In genomic region chr5:128439828-128440227, GRCm38 (mm10) we compare ENCODE assay signal across 8 mouse cellular contexts. TPM values are rescaled to one million over a fixed set of nuclear protein-coding genes. Genes with fewer than 3 reads are reported as not detected.
DNase-seq lines count a peak whose midpoint lies in the region; ATAC-seq and TF ChIP-seq lines count a peak whose summit lies in the region.

No protein-coding gene starts in this region.

- no peak overlapping the region for H3K9ac ChIP-seq in heart, adult 2 months (ENCODE audit: low read depth, low read length)
- H3K9ac ChIP-seq in forebrain, embryonic 12.5 days = no peak overlapping the region
- no peak overlapping the region for H3K9ac ChIP-seq in kidney, postnatal 0 days (ENCODE audit: low read depth, low read length)
- no peak overlapping the region for H3K9ac ChIP-seq in liver, embryonic 11.5 days (ENCODE audit: low read depth, low read length)
- H3K9ac ChIP-seq in neural tube, embryonic 14.5 days (replicated peaks; ENCODE audit: low read depth, low read length) = no peak overlapping the region

- intact Hi-C loops in heart, adult 2 months (cut with DNase I) = no loop called here

- 1% methylated on average over 5 of the region's 5 CpGs for WGBS in heart, adult 2 months
- WGBS in forebrain, embryonic 12.5 days = under 1% methylated on average over 5 of the region's 5 CpGs
- under 1% methylated on average over 5 of the region's 5 CpGs for WGBS in kidney, postnatal 0 days
- WGBS in liver, embryonic 11.5 days = 2% methylated on average over 5 of the region's 5 CpGs
- 0% methylated on average over 5 of the region's 5 CpGs for WGBS in neural tube, embryonic 14.5 days

- peak in 1 of 2 experiments; percentile 29 for DNase-seq in heart, adult 2 months
- DNase-seq in heart, adult 8-10 months (ENCODE audit: low spot score) = no peak
- peak; percentile 33 to 53 for DNase-seq in adrenal gland, postnatal 36 days
- peak; percentile 40 for DNase-seq in kidney, postnatal 0 days (ENCODE audit: low spot score)
- DNase-seq in liver, embryonic 11.5 days (ENCODE audit: low spot score) = peak; percentile 49
- DNase-seq in urinary bladder, postnatal 14 days (ENCODE audit: low spot score) = peak; percentile 47

- H3K4me3 ChIP-seq in heart, adult 2 months = no peak overlapping the region
- no peak overlapping the region for H3K4me3 ChIP-seq in forebrain, embryonic 12.5 days (replicated peaks)
- no peak overlapping the region for H3K4me3 ChIP-seq in kidney, postnatal 0 days (replicated peaks; ENCODE audit: low read depth, low read length)
- H3K4me3 ChIP-seq in liver, embryonic 11.5 days (ENCODE audit: low read depth, low read length) = no peak overlapping the region
- H3K4me3 ChIP-seq in neural tube, embryonic 14.5 days (ENCODE audit: low read depth, low read length) = no peak overlapping the region

- ATAC-seq in forebrain, embryonic 12.5 days (ENCODE audit: low FRiP score) = peak; percentile 75; the same call in 1 of the 2 replicates
- ATAC-seq in kidney, postnatal 0 days (replicated peaks; ENCODE audit: low FRiP score, low read depth) = no peak
- ATAC-seq in liver, embryonic 11.5 days (replicated peaks; ENCODE audit: low FRiP score) = no peak
- 0 out of 2 replicates have a peak, but pooled peaks have one; percentile 69 for ATAC-seq in neural tube, embryonic 14.5 days (ENCODE audit: low read depth)

- H3K27ac ChIP-seq in heart, adult 2 months = no peak overlapping the region
- no peak overlapping the region for H3K27ac ChIP-seq in forebrain, embryonic 12.5 days
- H3K27ac ChIP-seq in kidney, postnatal 0 days = no peak overlapping the region
- H3K27ac ChIP-seq in liver, embryonic 11.5 days (ENCODE audit: low read depth, low read length) = no peak overlapping the region
- no peak overlapping the region for H3K27ac ChIP-seq in neural tube, embryonic 14.5 days (ENCODE audit: low read depth, low read length)

- no peak for TF ChIP-seq EP300 in heart, adult 2 months (IDR thresholded peaks at IDR 0.05; ENCODE audit: insufficient read depth, low read depth, low read length)

- no peaks in the 10 kb centered on the region for H3K36me3 ChIP-seq in heart, adult 2 months (ENCODE audit: control insufficient read depth, insufficient read depth, low read length)
- no peaks in the 10 kb centered on the region for H3K36me3 ChIP-seq in forebrain, embryonic 12.5 days (replicated peaks)
- H3K36me3 ChIP-seq in kidney, postnatal 0 days (ENCODE audit: insufficient read depth, low read length) = no peaks in the 10 kb centered on the region
- H3K36me3 ChIP-seq in liver, embryonic 11.5 days (ENCODE audit: control insufficient read depth, insufficient read depth, low read length) = no peaks in the 10 kb centered on the region
- H3K36me3 ChIP-seq in neural tube, embryonic 14.5 days (ENCODE audit: control insufficient read depth, insufficient read depth, low read length) = no peaks in the 10 kb centered on the region

- TF ChIP-seq POLR2A in heart, adult 2 months (IDR thresholded peaks at IDR 0.05; ENCODE audit: insufficient read depth, low read depth, low read length) = no peak

- H3K27me3 ChIP-seq in heart, adult 2 months (ENCODE audit: control insufficient read depth, insufficient read depth, low read length) = no peaks in the 10 kb centered on the region; the same call in 1 of the 2 replicates
- peaks cover 78% of the 10 kb centered on the region for H3K27me3 ChIP-seq in forebrain, embryonic 12.5 days
- peaks cover 21% of the 10 kb centered on the region for H3K27me3 ChIP-seq in kidney, postnatal 0 days (ENCODE audit: insufficient read depth, low read length)
- H3K27me3 ChIP-seq in liver, embryonic 11.5 days (replicated peaks; ENCODE audit: control insufficient read depth, insufficient read depth, low read length) = peaks cover 29% of the 10 kb centered on the region
- peaks cover 7% of the 10 kb centered on the region for H3K27me3 ChIP-seq in neural tube, embryonic 14.5 days (ENCODE audit: control insufficient read depth, insufficient read depth, low read length)

- H3K79me2 ChIP-seq in heart, adult 2 months (replicated peaks; ENCODE audit: control insufficient read depth, insufficient read depth, low read length) = no peaks in the 10 kb centered on the region

- H3K4me1 ChIP-seq in heart, adult 2 months (ENCODE audit: control insufficient read depth, insufficient read depth, low read length) = no peaks in the 10 kb centered on the region
- peaks cover 16% of the 10 kb centered on the region for H3K4me1 ChIP-seq in forebrain, embryonic 12.5 days
- no peaks in the 10 kb centered on the region for H3K4me1 ChIP-seq in kidney, postnatal 0 days (replicated peaks; ENCODE audit: insufficient read depth, low read length)
- no peaks in the 10 kb centered on the region for H3K4me1 ChIP-seq in liver, embryonic 11.5 days (replicated peaks; ENCODE audit: control insufficient read depth, insufficient read depth, low read length)
- no peaks in the 10 kb centered on the region for H3K4me1 ChIP-seq in neural tube, embryonic 14.5 days (ENCODE audit: control insufficient read depth, insufficient read depth, low read length)

- no peaks in the 10 kb centered on the region for H3K9me3 ChIP-seq in forebrain, embryonic 12.5 days
- H3K9me3 ChIP-seq in kidney, postnatal 0 days (replicated peaks; ENCODE audit: low read length) = no peaks in the 10 kb centered on the region
- no peaks in the 10 kb centered on the region for H3K9me3 ChIP-seq in liver, embryonic 11.5 days (ENCODE audit: control insufficient read depth, low read length)
- H3K9me3 ChIP-seq in neural tube, embryonic 14.5 days (ENCODE audit: control insufficient read depth, low read length) = no peaks in the 10 kb centered on the region

- no peak overlapping the region for H3K4me2 ChIP-seq in forebrain, embryonic 12.5 days
- H3K4me2 ChIP-seq in kidney, postnatal 0 days (ENCODE audit: low read length) = no peak overlapping the region
- H3K4me2 ChIP-seq in liver, embryonic 11.5 days = no peak overlapping the region
- no peak overlapping the region for H3K4me2 ChIP-seq in neural tube, embryonic 14.5 days (ENCODE audit: low read depth, low read length)

- TF ChIP-seq CTCF in heart, adult 2 months (IDR thresholded peaks at IDR 0.05) = peak; percentile 77
- peak; percentile 89 for TF ChIP-seq CTCF in kidney, postnatal 0 days (IDR thresholded peaks at IDR 0.05; ENCODE audit: low read depth)

RNA-seq across cellular contexts. Expression of gene Tmem132d, which starts 7.0 kb away (rescaled TPM):
- total RNA-seq in heart, adult 2 months (2021) = under 1 TPM in 1 of 2 experiments, not detected in 1; 0.03 TPM
- 0.03 and 0.06 TPM in 2 replicates for polyA plus RNA-seq in heart, adult 2 months (2012; rRNA removed)
- not detected for total RNA-seq in heart, adult 8-10 months (2022)
- under 1 TPM in 1 of 2 experiments, not detected in 1; 0.13 TPM for total RNA-seq in adrenal gland, postnatal 36 days (2021)
- 0.47 and 0.60 TPM in 2 replicates for polyA plus RNA-seq in forebrain, embryonic 12.5 days (2016; fragmentation: Nextera tagmentation; extraction: Ambion mirVana)
- 0.14 and 0.24 TPM in 2 replicates for polyA plus RNA-seq in kidney, postnatal 0 days (2015; fragmentation: Nextera tagmentation; extraction: Ambion mirVana)
- 0.09 TPM in 1 of 2 replicates, not detected in the other for polyA plus RNA-seq in liver, embryonic 11.5 days (2014; fragmentation: Nextera tagmentation; extraction: Ambion mirVana)
- polyA plus RNA-seq in neural tube, embryonic 14.5 days (2014; fragmentation: Nextera tagmentation; extraction: Ambion mirVana) = 2.9 and 4.3 TPM in 2 replicates

Comparison
In these comparisons a context has a peak if more than half of its experiments do, and no peak if none do; other contexts are left out.
1. ATAC-seq: peak in forebrain, embryonic 12.5 days (single experiment) and neural tube, embryonic 14.5 days (single experiment); none in kidney, postnatal 0 days (single experiment) and liver, embryonic 11.5 days (single experiment).